Mouse (Mus musculus): ENCODE measurements around the gene Krt81.

- TF ChIP-seq CTCF (IDR thresholded peaks at IDR 0.05; ENCODE audit: insufficient read depth, low read depth, low read length) (no peak), POLR2A (IDR thresholded peaks at IDR 0.05; ENCODE audit: insufficient read depth, low read depth, low read length) (no peak)
Observed at GRCm38 (mm10) chr15:101413916-101414635, 49.5 kb downstream of the Krt81 start.
